Mouse (Mus musculus): ENCODE results near the gene Snx1. TPM values are rescaled to one million over a fixed set of nuclear protein-coding genes. Genes with fewer than 3 reads are reported as not detected.

Gene Snx1
- total and polyA plus RNA-seq, 3 experiments, result 86.4 to 186 (median 110) TPM

GRCm38 (mm10) chr9:66059583-66060307 is 66.6 kb downstream of the Snx1 start, which contains the start of gene Ppib (continued):
- TF ChIP-seq KAT2A (IDR thresholded peaks at IDR 0.05; ENCODE audit: insufficient replicate concordance, low read length) (peak; percentile 63; the same call in 1 of the 2 replicates), UBTF (IDR thresholded peaks at IDR 0.05; ENCODE audit: low read depth, low read length) (peak; percentile 76; the same call in 1 of the 2 replicates), MAFK (IDR thresholded peaks at IDR 0.05; ENCODE audit: insufficient replicate concordance, low read length) (no peak), RCOR1 (conservative IDR thresholded peaks at IDR 0.05; ENCODE audit: low read depth, low read length) (no peak), ETS1 (conservative IDR thresholded peaks at IDR 0.05; ENCODE audit: low read depth, low read length) (no peak), CHD1 (IDR thresholded peaks at IDR 0.05; ENCODE audit: low read depth, low read length) (no peak), PAX5 (IDR thresholded peaks at IDR 0.05; ENCODE audit: low read length) (no peak), POLR2A (IDR thresholded peaks at IDR 0.05; ENCODE audit: low read depth, low read length) (peak; percentile 94), MAZ (IDR thresholded peaks at IDR 0.05; ENCODE audit: low read depth, low read length) (no peak), NRF1 (IDR thresholded peaks at IDR 0.05; ENCODE audit: low read depth, low read length) (peak; percentile 83), IRF4 (IDR thresholded peaks at IDR 0.05; ENCODE audit: low read depth, low read length) (peak; percentile 36; the same call in 1 of the 2 replicates), USF2 (conservative IDR thresholded peaks at IDR 0.05; ENCODE audit: low read depth, low read length) (no peak), TBP (conservative IDR thresholded peaks at IDR 0.05; ENCODE audit: low read depth, low read length) (peak; percentile 70; the same call in 1 of the 2 replicates), CTCF (conservative IDR thresholded peaks at IDR 0.05 in 1 of 2, IDR thresholded peaks at IDR 0.05 in 1 of 2; ENCODE audit: low read depth in 2 of 2, low read length in 2 of 2) (peak in 1 of 2 experiments; percentile 9; a peak in 1 of 4 replicates), MXI1 (IDR thresholded peaks at IDR 0.05; ENCODE audit: low read depth, low read length) (peak; percentile 89), SMC3 (IDR thresholded peaks at IDR 0.05; ENCODE audit: low read depth, low read length) (no peak), MAX (IDR thresholded peaks at IDR 0.05; ENCODE audit: low read length) (peak; percentile 79; the same call in 1 of the 2 replicates), RAD21 (IDR thresholded peaks at IDR 0.05; ENCODE audit: low read depth, low read length) (no peak), POLR2AphosphoS2 (IDR thresholded peaks at IDR 0.05; ENCODE audit: low read depth, low read length) (peak; percentile 68; the same call in 1 of the 2 replicates), USF1 (IDR thresholded peaks at IDR 0.05; ENCODE audit: low read depth, low read length) (no peak; the same call in 1 of the 2 replicates)

- Histone ChIP-seq H3K4me2 (ENCODE audit: insufficient read depth, low read depth, poor library complexity, severe bottlenecking) (no peak overlapping the region), H3K9me3 (replicated peaks; ENCODE audit: low read length) (peaks cover 5% of the 10 kb centered on the region), H3K27ac (ENCODE audit: insufficient read depth, low read depth) (no peak overlapping the region), H3K9ac (ENCODE audit: insufficient read depth, low read depth) (no peak overlapping the region), H3K4me3 (replicated peaks in 1 of 3; ENCODE audit: low read depth in 2 of 3, low read length in 2 of 3, poor library complexity in 1 of 3) (no peak overlapping the region), H3K27me3 (replicated peaks) (no peaks in the 10 kb centered on the region), H3K4me1 (ENCODE audit: control insufficient read depth in 1 of 2, insufficient read depth in 2 of 2) (peaks cover 3 to 7% of the 10 kb centered on the region in 2 experiments; a peak in 3 of 4 replicates), H3K79me2 (replicated peaks; ENCODE audit: control insufficient read depth, extremely low read depth, insufficient read depth, poor library complexity, severe bottlenecking) (no peaks in the 10 kb centered on the region), H3K36me3 (replicated peaks in 1 of 2; ENCODE audit: control insufficient read depth in 1 of 2, insufficient read depth in 1 of 2, low read length in 1 of 2) (no peaks in the 10 kb centered on the region)
- dilution Hi-C loops (cut with MboI; ENCODE audit: extremely low pct_ligation_motif_present, extremely low pct_unique_long_range_greater_than_20kb, low sequenced_read_pairs) (no loop called here), in situ Hi-C loops (cut with MboI; ENCODE audit: low pct_ligation_motif_present, low pct_unique_long_range_greater_than_20kb, low sequenced_read_pairs) (no loop called here)
- no peak for DNase-seq (ENCODE audit: extremely low read depth)
- TF ChIP-seq CTCF (conservative IDR thresholded peaks at IDR 0.05 in 1 of 2, IDR thresholded peaks at IDR 0.05 in 1 of 2; ENCODE audit: low read depth in 2 of 2, low read length in 2 of 2), result peak in 1 of 2 experiments; percentile 20; a peak in 1 of 4 replicates
- TF ChIP-seq MYC (IDR thresholded peaks at IDR 0.05; ENCODE audit: low read depth, low read length), result no peak
Observed at GRCm38 (mm10) chr9:66053620-66054019, 72.8 kb downstream of the Snx1 start.

All from CH12.LX (cell line).